Mouse (Mus musculus) gastrocnemius, postnatal 10 days (tissue): Measurements from ENCODE around the gene Rasd1. TPM values are rescaled to one million over a fixed set of nuclear protein-coding genes. Genes with fewer than 3 reads are reported as not detected.
"Not testable (repeated sequence)": the region's sequence is repeated elsewhere in the genome, so short reads cannot be mapped to it uniquely, and the experiment has no call there.

Source experiments
- DNase-seq: peaks from one replicate; pipeline ENCODE4 v3.0.0; 2021; ENCODE audit warnings: mixed read lengths
- total RNA-seq, 2 experiments: library from RNA; stranded (reverse); gene quantifications; 2 replicates each; pipeline ENCODE4 v1.2.3; 2021

The Rasd1 gene
- total RNA-seq, 2 experiments from 2014 or later, result 1.5 to 3.0 TPM

DNA sequence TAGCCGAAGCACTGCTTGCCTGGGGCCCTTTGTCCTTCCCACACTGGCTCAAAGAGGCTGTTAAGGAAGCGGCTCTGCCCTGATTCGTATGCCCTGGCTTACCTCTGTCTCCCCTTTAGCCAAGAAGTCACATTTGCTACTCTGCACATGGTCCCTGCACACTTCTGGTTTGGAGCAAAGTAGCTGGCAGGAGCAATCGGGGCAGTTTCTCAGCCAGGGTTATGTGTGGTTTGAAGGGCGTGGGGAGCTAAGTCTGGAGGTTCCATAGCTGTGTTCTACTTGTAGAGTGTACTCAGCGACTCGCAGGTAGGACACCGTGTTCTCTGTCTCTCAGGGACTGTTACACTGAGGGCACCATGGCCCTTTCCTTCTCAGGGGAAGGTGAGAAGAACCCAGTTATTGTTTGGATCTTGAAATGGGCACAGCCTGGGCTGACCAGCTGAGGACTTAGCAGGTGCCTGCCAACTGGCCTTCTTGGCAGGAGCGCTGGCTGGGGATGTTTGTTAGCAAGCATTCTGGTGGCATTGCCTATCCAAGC is 3.3 kb downstream of the Rasd1 start:
- no peak for DNase-seq

DNA sequence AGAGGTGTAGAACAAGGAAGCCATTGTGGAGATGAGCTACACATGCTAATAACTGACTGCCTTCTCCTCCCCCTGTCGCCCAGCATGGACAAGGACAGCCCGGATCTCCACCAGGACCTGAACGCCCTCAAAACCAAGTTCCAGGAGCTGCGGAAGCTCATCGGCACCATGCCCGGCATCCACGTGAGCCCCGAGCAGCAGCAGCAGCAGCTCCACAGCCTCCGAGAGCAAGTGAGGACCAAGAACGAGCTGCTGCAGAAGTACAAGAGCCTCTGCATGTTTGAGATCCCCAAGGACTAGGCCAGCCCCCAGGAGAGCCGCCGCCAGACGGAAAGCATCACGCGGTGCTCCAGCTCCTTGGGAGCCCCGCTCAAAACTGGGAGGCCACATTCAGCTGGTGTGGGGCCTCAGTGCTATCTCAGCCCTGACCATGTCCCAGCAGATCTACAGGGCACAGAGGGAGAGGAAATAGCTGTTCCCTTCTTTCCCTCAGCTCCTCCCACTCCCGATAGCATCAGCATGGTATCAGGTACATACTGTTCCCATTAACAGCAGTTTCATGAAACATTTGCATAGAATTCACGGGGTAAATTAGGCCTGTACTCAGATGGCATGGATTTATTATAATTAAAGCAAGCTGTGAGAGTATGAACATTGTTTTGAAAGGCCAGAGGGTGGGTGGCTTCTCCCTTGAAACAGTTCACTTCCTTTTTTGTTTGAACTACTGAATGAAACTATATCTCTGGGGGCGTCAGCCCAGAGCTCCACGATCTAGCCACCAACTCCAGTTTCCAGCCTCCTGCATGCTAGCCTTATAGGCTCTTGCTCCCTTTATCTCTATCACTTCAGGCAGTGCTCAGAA is 4.0 kb downstream of the Rasd1 start:
- no peak for DNase-seq

DNA sequence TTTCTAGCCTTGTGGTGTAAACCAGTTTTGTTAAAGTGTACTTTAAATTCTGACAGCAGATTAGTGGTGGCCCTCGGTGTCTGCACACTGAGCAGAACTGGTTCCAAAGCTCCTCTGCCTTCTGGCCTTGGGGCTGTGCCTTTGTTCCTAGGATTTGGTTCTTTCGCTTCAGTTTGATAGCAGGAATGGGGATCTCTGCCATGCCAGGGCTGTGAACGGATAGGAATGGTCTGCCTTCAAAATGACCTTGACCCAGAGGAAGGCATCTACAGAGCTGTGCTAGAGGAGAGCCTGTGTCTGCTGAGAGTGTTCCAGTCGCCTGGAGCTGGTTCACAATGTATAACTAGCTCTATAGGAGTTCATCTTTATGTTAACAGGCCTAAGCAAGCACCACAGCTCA is 5.3 kb downstream of the Rasd1 start:
- DNase-seq, result no peak

DNA sequence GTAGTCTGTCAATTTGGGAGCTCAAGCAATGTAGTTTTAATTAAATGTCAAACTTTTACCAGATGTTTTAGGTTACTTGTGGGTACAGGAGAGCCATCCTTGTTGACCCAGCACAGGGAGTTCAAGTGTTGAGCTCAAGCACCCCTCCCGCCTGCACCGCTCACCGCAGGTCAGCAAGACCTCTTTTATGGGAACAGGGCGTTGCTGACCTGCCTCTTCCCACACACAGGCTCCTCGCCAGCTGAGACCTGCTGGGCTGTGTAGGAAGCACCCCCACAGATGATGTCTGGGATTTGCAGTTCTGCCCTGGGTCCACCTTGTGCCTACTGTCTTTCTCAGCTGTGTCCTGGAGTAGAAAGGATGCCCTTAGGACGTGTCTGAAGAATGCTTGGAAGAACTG is 8.0 kb downstream of the Rasd1 start:
- DNase-seq, result no peak

DNA sequence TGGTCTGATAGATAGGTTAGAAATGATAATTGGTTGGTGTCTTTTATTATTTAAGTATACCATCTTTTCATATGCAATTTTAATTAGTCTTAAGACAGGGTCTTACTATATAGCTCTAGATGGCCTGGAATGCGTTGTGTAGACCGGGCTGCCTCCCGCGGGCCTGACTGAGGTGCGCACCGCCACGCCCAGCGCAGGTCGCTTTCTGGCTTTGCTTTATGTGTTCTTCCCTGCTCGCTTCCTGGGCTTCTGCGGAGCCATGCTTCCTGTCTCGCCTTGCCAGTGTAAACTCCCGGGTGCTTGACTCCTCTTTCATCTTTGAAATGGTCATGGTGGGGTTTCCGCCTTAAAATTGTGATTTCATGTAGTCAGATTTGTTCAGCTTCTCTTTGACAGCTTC is 11.9 kb downstream of the Rasd1 start:
- no peak for DNase-seq

DNA sequence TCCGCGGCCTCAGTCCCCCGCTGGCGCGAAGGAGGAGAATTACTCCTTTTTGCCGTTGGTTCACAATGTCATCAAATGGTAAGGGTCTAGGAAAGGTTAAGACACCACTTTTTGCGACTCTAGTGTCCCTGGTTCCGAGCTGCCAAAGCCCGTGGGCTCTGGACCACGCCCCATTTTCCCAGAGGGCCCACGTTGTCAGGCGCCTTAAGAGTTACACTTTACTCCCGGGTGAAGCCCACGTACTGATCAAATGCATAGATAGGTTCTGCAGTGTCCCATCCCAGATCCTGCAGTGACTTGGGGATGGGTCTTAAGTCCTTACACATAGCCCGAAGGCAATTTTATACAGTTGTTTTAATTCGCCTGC is 16.4 kb downstream of the Rasd1 start:
- no peak for DNase-seq

DNA sequence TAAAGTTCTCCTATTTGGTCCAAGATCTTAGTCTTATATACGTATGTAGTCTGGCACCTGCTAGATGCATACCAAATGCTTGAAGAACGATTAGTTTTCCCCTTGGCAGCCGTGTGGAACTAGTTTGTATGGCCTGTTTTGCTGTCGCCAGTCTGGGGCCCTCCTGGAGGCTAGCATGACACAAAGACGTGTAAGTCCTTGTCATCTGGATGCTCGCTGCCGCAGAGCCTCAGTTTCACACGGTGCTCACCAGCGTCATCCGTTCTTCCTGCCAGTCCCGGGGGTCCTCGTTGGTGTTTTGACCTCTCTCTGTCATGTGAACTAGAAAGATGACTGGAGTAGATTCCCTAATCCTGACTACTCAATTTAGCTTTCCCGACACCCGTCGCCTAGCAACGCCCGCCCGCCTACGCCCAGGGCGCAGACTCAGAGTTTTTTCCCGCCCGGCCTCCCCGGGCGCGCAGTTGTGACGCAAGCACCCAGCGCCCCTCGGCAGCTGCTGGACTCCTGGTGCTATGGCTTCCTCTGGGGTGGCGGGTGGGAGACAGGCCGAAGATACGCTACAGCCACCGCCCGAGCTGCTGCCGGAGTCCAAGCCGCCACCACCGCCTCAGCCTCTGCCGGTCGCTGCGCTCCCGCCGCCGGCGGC is 16.9 kb downstream of the Rasd1 start, which contains the start of gene Med9:
Med9 (plus strand) TSS at position 455 of the 649 bp plus-strand sequence.
- DNase-seq, result peak; percentile 96

DNA sequence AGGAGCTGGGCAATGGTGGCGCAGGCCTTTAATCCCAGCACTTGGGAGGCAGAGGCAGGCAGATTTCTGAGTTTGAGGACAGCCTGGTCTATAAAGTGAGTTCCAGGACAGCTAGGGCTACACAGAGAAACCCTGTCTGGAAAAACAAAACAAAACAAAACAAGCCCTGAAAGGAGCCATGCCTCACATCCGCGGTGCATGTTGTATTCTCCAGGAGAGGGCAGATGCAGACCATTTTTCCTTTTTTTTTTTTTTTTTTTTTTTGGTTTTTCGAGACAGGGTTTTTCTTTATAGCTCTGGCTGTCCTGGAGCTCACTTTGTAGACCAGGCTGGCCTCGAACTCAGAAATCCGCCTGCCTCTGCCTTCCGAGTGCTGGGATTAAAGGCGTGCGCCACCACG is 19.9 kb downstream of the Rasd1 start:
- not testable (repeated sequence) for DNase-seq

DNA sequence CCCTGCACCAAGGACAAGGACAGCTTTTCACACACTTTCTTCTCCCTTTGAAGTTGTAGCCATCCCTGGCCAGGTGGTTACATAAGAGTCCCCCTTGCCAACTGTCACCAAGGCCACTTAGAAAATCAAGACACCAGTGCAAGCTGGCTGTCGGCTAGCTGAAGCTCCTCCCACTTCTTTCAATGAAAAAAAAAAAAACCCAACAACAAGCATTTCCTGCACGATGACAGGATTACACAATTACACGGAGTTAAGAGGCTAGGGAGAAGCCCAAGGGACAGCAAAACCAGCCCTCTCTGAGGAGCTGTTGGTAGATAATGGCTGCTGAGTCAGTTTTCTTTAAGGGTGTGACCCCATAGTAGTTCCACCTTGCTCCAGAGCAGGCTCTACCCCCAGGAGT is 23.4 kb downstream of the Rasd1 start:
- DNase-seq, result no peak

DNA sequence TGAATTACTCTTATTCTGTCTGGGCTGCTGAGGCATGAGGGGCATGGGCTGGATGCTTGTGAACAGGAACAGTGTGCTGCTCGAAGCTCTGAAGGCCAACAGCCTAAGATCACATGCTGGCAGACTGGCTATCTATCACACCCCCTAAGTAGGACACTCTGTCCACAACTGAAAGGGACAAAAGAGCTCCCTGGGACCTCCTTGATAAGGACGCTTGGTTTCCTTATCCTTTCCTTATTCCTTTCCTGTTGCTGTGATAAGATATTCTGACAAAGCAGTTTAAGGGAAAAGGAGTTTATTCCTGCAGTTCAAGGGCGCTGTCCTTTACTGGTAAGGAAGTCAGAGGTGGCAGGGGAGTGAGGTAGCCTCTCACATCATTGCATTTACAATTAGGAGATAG is 24.1 kb downstream of the Rasd1 start:
- no peak for DNase-seq

DNA sequence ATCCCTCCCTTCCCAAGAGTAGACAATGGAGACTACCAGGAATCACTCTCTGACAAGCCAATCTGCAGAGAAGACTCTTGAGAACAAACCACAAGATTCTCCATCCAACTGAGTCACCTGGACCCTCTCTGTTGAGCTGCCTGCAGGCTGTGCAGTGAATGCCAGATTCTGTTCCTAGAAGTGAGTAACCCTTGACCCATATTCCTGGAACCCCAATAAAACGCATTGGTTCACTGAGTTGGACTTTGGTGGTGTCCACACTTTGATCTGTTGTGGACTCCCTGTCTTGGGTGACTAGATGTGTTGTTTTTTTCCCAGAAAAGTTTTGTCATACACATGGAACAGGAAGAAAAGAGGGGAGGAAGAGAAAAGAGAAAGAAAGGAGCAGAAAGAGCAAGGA is 24.9 kb downstream of the Rasd1 start:
- no peak for DNase-seq

DNA sequence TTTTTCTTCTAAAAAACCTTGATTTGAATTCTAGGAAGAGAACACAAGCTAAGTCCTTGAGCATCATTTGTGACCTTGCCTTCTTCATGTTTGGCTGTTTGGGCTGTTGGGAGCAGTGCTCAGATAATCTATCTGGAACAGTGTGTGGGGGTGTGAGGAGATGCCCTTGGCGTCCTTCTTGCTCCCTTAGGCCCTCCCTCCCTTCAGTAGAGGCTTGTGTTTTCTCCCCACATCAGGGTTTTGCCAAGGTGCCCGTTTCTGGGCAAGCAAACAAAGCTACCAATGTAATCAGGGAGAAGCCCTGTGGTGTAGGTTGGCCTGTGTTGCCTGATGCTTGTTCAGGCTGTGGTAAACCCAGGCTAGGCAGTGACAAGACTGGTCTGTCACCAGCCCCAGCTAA is 27.1 kb downstream of the Rasd1 start:
- no peak for DNase-seq

DNA sequence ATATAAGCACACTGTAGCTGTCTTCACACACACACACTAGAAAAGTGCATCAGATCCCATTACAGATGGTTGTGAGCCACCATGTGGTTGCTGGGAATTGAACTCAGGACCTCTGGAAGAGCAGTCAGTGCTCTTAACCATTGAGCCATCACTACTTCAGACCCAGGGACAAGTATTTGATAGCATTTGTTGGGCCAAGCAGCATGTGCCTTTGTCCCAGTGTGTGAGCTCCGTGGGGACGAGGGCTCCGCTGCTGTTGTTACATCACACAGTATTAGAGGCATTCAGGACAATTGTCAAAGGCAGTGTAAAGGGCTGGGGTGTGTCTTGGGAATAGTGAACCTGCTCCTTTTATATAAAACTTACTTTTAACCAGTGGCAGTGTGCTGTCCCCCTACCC is 27.7 kb downstream of the Rasd1 start:
- DNase-seq, result no peak

DNA sequence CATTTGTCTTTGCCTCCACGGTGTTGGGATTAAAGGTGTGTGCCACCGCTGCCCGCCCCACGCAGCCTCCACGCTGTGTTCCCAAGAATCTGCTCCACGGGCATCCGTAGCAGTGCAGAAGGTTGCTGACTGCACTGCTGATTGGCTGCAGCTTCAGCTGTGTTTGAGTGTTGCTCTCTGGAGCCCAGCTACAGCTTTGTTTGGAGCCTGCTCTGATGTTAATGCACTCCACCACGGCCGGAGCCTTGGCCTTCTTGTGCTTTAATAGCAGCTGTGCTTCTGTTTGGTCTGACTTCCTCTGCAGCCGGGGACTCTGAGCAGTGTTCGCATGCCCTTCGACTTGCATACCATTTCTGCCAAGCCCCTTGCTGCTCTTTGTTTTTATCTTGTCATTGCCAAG is 30.8 kb downstream of the Rasd1 start:
- no peak for DNase-seq

DNA sequence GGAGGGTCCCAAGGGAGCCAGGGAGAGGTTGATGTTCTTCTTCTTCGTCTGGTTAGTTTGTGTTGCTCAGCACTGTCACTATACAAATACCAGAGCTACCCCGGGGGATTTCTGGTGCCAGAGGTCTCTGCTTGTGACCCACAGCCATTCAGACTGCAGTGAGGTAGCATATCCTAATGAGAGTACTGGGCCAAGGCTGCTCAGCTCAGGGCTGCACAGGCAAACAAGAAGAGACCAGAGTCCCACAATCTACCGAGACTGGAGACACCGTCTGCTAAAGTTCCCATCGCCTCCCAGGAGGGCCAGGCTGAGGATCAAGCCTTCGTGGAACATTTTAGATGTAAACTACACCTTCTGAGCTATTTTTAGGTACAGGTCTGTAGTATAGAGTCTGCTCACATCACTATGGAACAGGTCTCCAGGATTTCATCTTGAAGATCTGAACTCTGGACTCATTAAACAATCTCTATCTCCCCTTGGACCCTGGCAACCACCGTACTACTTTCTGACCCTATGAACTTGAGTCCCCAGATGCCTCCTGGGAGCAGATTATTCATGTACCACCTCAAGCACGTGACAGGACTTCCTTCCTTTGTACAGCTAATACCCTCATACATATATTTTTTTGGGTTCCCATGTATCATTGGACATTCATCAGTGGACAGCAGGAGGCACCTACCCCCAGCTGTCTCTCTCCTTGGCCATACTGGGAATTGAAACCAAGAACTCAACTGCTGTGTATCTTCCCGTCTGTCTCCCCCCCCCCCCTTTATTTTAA is 32.0 kb downstream of the Rasd1 start:
- DNase-seq, result no peak

DNA sequence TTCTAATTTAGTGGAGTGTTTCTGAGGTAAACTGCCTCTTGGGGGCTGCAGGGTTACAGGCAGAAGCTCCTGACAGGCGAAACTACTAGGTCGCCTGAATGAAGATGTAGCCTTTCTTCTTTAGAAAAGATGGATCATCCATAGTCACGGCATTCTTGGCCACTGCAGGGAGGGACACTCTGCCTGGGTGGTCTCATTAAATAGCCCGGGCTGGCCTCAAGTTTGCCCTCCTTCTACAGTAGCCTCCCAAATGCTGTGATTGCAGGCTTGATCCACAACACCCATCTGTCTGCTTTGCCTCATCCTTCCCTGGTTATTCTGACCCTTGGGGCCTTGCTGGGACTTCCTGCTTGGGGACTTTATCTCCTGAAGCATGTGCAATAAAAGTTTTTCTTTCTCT is 34.7 kb downstream of the Rasd1 start:
- DNase-seq, result no peak

DNA sequence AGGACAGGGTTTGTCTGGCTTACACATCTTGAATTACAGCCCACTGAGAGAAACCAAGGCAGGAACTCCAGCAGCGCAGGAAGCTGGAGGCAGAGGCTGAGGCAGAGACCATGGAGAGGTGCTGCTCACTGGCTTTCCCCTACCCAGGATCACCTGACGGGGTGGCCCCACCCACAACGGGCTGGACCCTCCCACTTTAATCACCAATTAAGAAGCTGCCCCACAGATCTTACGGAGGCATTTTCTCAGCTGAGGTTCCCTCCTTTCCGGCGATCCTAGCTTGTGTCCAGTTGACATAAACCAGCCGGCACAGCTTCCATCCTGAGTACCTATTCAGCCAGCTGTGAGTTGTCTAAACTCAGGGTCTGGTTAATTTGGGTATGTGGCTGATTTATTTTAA is 43.5 kb downstream of the Rasd1 start:
- DNase-seq, result no peak

DNA sequence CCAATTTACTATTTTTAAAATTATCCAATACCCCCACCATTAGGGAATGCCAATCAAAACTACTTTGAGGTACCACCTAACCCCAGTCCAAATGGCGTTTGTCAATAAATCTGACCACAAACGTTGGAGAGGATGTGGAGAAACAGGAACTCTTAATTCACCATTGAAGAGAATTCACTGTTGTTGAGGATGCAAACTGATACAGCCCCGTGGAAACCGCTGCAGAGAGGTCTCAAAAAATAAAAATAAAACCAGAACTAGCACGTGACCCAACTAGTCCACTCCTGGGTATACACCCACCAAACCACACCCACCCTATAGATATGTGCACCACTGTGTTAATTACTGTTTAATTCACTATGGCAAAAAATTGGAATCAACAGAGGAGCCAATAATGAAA is 44.4 kb downstream of the Rasd1 start:
- no peak for DNase-seq

DNA sequence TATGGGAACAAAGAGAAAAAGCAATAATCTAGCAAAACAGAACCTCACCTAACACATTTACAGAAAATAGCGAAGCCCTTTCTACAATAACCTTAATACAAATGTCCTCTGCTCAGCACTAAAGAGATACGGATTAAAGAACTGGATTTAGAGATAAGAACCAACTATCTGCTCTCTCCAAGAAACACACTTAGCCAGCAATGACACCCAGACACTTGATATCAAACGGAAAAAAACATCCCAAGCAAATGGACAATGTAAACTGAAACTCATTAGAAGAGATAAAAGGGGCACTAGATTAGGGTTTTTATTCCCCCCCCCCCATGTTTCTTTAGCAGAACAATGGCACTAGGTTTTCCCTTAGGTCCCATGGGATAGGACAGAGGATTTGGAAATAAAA is 45.3 kb downstream of the Rasd1 start:
- no peak for DNase-seq

DNA sequence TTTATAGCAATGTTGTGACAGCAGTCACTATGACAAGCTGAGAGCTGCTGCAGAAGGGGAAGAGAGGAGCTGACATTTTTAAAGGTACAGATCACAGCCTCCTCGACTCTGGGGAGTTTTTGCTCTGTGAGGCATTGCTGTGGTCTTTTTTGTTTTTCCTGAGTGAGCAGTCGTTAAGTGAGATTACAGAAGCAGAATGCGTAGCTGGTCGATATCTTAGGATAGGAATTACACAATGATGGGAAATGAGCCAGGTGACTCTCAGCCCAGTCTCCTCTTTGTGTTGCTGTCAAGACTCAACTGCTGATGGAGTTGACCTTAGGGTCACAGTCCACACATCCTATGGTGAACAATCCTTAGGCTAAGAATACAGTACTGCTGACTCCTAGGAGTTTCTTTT is 46.7 kb downstream of the Rasd1 start:
- DNase-seq, result no peak

DNA sequence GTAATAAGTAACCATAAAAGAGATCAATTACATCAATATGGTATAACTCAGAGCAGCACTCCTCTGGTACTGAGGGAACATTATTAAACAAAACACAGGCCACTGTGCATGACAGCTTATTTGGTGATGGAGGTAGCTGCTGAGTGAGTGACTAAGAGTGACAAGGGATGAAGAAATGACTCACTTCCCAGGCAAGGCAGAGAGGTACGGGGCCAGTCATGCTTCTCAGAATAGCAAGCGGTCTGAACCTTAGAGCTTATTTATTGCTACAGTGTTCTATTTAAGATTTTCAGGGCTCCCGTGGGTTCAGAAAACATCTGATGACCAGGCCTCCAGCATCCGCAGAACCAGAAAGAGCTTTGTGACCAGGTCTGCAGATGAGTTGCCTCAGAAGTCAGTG is 51.0 kb downstream of the Rasd1 start:
- DNase-seq, result no peak
